14 mouse cellular contexts compared by ENCODE assay signal in genomic region chr1:175174918-175175675, GRCm38 (mm10).
"Had no signal": no experiment of that assay in that cellular context is flagged by ENCODE, and none has a peak within 500 bp of the region (broad histone marks: within the 10 kb centered on the region; RNA-seq: fewer than 3 reads in every experiment).

No protein-coding gene starts in this region.

- DNase-seq: kidney, postnatal 36 days; left cerebral cortex, postnatal 4 days; lung, adult 18-20 months; retina, postnatal 1 day; right cerebral cortex, postnatal 14 days; thymus, adult 18-20 months; thymus, postnatal 14 days had no signal

- H3K4me2 ChIP-seq: limb, embryonic 13.5 days; midbrain, embryonic 12.5 days; neural tube, embryonic 13.5 days had no signal

- H3K4me1 ChIP-seq: limb, embryonic 13.5 days; midbrain, embryonic 12.5 days; neural tube, embryonic 13.5 days had no signal

- H3K27ac ChIP-seq: kidney, postnatal 0 days; limb, embryonic 13.5 days; liver, embryonic 14.5 days; midbrain, embryonic 12.5 days; neural tube, embryonic 13.5 days; stomach, postnatal 0 days had no signal

- H3K36me3 ChIP-seq: limb, embryonic 13.5 days; midbrain, embryonic 12.5 days; neural tube, embryonic 13.5 days had no signal

- H3K4me3 ChIP-seq: limb, embryonic 13.5 days; midbrain, embryonic 12.5 days; neural tube, embryonic 13.5 days had no signal

- H3K9me3 ChIP-seq: limb, embryonic 13.5 days; midbrain, embryonic 12.5 days; neural tube, embryonic 13.5 days had no signal

- H3K27me3 ChIP-seq: limb, embryonic 13.5 days; midbrain, embryonic 12.5 days; neural tube, embryonic 13.5 days had no signal

- H3K9ac ChIP-seq: limb, embryonic 13.5 days; liver, embryonic 14.5 days; midbrain, embryonic 12.5 days; neural tube, embryonic 13.5 days had no signal

- ATAC-seq: midbrain, embryonic 16.5 days had no signal
